Mouse (Mus musculus) lung, postnatal 25 days (tissue): ENCODE measurements around the gene Kif6.

Experiments
- DNase-seq: peaks from one replicate; pipeline ENCODE4 v3.0.0; 2022; ENCODE audit warnings: low spot score

The Kif6 gene

DNA sequence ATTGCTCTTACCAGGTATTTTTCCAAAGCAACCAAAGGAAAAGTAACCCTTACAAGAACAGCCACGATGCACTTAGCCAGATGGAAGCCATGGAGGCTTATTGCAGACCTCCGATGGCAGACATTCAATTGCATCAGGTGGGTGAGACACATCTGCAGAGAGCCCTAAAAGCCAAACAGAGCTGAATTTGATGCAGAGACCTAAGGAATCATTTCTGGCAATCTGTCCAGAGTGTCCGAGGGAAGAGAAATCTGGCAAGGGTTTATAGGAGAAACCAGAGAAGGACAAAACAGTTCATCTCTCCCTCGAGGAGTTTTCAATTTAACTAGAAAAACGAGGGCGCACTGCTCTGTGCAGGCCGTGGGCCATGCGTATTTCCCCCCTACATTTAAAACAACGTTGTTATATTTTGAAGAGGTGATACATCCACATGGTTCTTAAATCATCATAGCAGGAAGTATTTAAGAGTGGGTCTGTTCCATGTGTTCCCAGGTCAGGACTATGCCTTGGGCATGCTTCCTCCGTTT lies 177.3 kb downstream of the Kif6 start:
- no peak for DNase-seq

DNA sequence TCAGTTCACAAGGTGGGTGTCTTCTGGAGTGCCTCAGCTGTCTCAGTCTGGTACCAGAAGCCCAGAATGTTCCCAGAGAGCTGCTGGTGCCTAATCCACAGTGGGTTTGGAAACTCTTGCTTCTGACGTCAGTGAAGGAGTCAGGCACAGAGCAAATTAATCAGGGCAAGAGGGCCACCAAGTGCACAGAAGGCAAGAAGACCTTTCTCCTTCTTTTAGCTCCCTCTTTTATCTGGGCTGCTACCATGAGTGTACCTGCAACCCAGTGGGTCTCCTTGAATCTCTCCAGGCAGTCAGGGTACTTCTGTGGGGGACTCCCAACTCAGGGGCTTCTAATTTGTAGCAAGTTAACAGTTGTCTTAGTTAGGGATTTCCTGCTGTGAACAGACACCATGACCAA lies 178.0 kb downstream of the Kif6 start:
- no peak for DNase-seq

DNA sequence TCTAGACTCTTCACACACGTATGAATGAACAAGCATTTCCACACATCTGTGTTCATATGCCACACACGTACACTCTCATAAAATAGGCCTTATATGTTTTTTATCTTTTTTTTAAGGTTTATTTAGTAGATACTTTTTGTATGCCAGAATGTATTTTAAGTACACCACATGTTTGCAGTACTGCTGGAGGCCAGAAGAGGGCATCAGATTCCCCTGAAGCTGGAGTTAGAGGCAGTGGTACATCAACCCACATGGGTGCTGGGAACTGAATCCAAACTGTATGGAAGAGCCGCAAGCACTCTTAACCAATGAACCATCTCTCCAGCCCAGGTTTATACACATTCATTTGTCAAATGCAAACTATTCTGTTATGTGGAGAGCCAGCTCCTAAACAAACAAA lies 179.0 kb downstream of the Kif6 start:
- DNase-seq: no peak

DNA sequence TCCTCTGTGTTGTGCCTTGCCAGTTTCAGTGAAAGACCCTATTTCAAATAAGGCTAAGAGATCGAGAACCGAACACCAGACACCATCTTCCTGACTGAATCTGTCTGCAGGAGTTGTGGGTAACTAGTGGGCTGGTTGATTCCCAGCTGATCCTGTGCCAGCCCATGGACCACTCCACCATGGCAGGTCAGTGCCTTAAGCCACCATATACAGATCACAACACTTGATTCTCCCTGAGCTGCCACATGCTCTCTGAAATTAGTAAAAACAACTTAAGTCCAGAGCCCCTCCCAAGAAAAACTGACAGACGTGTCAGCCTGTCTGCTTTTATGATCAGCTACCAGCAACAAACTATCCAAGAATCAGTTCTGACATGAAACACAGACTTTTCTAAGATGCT lies 180.3 kb downstream of the Kif6 start:
- DNase-seq: no peak

DNA sequence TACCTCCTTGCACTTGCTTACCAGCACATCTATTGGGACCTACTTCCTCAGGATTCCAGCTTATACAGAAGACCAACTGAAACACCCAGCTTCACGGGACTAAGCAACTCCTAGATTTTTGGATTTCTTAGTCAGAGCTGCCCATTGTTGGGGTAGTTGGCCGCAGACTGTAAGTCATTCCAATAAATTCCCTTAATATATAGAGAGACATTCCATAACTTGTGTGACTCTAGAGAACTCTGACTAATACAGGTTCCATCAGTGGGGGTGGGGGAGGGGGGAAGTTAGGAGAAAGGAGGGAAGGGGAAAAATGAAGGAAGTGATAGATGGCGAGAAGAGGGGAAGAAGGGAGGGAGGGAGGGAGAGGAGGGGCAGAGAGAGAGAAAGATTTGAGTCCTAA lies 181.2 kb downstream of the Kif6 start:
- no peak for DNase-seq

DNA sequence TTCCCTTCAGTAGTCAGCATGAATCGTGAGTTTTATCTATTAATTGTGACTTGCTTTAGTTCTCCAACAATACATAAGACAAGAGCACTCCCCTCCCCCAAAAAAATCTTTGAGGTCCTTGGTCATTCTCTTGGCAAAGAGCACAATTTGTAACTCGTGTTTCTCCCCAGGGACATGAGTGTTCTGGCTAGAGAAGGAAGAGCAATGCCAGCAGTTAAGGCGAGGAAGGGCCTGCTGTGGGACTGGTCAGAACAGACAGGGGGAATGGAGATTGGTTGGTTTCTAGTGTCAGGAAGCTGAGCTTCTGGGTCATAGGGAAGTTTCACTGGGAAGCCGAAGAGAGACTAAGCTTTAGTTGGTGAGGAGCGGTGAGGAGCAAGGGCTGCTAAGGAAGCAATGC lies 184.2 kb downstream of the Kif6 start:
- DNase-seq: no peak

DNA sequence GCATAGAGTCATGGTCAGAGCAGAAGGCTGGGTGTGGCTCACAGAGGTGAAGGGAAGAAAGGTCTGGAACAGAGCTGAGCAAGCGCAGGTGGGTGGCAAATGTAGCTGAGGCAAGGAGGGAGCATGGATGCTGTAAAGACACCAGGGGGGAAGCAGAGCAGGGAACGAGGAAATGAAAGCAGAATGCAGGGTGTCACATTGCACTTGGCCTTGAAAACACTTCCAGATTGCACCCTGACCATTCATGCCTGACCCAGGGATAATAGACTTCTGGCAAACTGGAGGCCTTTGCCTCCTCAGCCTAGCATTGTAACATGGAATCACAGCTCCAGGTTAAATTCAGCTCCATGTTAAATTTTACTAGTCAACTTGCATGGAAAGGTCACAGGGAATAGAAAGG lies 185.2 kb downstream of the Kif6 start:
- no peak for DNase-seq

DNA sequence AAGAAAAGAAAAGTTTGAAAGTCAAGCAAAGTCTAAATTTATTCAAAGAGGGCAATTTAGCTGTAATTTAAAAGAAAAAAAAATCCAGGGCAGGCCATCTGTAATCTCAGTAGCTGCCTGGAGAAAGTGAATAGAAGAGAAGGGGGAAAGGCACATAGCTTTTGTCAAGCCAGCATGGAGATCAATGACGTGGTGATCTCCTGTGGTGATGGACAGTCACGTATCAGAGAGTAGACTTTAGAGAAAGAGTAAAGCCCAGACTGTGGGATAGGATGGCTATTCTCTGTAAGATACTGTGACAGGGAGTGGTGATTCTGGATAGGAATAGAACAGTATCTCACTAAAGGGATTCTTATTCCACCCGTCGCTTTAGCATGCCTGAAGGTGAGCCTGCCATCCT lies 192.5 kb downstream of the Kif6 start:
- no peak for DNase-seq

DNA sequence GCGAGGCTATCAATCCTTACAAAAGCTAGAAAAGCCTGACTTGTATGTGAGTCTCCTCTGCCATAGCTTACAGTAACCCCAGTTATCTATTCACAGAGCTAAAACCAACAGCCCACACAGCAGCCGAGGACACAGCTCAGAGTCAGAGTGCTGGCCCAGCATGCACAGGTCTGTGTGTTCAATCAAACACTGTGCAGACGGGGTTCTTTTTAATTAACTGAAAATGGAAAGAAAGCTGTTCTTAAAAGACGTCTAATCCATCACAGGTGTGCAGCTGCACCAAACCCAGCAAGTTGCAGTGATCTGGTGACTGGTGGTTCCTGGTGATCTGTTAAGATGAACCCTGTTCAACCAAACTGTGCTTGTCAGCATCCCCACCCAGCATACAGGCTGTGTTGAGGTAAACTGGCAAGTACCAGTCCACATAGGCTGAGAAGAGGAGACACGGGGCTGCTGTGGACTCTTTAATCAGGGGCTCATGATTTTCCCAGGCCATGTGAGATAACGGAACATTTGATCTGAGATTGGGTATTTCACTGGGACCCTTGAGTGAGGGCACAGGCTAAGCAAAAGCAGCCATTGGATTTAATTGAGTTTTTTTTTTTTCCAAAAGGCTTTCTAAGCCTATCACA lies 193.9 kb downstream of the Kif6 start:
- DNase-seq: no peak

DNA sequence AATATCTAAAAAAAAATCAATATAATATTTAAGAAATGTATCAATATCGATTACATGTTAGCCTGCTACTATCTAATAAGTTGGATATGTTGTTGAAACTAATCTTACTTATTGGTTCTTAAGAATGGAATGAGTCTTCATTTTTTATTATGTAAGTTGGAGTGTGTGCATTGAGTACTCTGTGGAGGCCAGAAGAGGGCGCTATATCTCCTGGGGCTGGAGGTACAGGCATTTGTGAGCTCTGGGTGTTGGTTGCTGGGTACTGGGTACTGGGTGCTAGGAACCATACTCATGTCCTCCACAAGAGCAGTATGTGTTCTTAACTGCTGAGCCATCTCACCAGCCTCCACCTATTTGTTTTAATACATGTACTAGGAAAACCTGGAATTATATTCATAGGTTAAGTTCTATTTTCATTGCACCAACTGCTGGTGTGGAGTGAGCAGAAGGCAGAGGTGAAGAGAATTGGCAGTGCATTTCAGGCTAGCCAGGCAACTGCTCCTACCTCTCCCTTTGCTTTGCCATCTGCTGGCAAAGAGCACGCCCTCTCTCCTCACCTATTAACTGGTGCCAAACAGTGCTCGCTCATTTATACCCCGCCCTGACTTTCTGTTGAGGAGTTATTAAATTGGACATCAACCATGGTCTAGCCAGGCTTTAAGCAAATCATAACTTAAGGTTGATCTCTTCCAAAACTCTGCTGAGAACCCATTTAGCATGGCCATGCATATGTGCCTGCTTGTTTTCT lies 199.1 kb downstream of the Kif6 start:
- DNase-seq: no peak

DNA sequence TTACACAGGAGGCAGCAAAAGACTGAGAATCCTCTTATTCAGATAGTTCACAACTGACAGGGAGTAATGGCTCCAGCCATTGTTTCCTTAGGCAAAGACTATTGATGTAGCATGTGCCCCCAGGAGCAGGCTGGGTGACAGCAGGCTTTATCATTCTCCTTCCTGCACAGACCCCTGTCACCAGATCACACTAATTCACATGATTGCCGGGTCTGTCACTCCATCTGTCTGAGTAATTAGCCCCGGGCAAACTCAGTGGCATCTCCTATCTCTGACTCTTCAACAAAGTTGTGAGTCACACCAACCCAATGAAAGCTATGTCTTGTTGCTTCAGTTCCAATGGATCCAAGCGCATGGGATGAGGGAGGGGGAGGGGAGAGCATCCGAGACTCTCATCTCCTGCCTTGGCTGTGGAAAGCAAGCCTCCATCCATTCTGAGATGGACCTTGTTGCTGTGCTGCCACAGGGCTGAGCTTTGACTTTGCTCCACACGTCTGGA lies 201.2 kb downstream of the Kif6 start:
- no peak for DNase-seq

DNA sequence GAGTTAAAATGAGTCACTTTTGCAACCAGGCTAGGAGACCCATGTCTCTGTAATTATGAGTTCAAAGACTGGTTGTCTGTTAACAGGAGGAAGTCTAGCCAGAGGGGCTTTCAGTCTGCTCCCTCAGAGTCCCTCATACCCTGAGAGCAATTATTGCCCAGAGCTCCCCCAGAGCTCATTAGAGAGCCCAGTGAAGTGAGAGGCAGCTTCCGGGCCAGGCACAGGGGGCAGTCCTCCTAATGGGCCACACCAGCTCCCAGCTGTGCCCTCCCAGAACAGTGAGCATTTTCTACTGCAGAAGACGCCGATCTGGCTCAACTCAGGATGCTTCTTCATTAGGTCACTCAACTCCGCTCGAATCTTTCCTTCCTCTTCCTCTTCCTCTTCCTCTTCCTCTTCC lies 201.8 kb downstream of the Kif6 start:
- DNase-seq: no peak

DNA sequence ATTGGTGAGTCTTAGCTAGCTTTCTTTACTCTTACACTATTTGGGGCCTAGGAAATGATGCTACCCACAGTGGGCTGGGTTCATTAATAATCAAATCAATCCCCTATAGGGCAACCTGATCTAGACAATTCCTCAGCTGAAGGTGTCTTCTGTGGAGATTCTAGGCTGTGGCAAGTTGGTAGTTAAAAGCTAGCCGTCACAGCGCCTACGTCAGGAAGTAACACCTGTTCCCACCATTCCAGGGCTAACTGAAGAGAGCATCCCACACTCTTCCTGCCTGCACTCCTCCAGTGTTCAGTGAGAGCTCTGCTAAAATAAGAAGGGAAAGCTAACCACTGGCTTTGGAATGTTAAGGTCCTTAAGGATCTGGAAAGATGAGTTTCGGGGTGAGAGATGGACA lies 205.3 kb downstream of the Kif6 start:
- DNase-seq: no peak

DNA sequence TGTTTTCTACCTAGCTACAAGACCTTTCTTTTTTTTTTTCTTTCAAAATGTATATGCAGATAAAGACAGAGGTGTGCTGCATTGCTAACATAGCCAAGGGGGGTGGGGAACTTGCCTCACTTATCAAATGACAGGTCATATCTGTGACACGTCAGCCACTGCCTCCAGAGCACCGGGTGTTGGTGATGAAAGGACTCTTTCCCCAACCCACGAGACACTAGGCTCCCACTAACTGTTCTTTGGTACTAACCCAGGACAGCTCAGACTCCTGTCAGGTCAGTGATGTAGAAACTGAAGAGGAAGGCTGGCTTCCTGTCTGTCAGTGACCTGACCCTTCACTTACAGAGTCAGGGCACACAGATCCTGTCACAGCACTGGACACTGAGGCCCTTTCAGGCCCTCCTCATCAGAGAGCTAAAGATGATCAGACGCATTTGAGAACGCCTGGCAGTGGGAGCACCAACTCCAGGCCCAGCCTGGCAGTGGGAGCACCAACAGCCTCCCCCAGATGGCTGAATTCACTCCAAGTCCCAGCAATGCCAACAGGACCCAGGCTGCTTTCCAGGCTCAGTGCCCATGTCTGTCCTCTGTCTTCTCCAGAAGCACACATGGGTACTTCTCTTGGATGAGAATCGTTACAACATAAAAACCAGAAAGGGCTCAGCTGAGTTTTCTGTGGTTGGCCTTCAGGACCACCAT lies 209.4 kb downstream of the Kif6 start:
- no peak for DNase-seq

DNA sequence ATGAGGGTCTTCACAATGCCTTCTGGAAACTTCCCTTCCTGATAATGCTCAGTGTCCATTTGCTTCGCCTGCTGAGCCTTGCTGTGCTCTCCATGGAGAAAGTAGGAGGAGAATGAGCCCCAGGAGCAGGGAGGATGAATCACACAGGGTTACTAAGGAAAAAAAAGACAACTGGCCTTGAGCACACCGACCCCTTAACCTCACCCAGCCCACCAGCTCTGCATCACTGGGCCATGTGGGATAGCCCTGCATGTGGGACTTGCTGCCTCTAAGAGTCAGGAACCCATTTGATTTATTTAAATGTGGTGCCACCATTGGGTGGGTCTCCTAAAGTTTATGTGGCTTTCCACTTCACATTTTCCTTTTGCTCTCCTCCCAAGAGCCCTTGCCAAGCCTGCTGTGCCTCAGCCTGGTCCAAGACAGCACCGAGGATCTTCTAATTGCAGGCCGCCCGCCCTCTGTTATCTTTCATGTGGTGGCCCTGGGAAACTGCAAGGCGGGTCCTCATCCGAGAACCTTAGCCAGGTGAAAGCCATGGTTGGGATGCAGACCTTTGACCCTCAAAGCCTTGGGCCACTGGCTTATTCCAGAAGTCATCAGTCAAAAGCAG lies 210.0 kb downstream of the Kif6 start:
- no peak for DNase-seq

DNA sequence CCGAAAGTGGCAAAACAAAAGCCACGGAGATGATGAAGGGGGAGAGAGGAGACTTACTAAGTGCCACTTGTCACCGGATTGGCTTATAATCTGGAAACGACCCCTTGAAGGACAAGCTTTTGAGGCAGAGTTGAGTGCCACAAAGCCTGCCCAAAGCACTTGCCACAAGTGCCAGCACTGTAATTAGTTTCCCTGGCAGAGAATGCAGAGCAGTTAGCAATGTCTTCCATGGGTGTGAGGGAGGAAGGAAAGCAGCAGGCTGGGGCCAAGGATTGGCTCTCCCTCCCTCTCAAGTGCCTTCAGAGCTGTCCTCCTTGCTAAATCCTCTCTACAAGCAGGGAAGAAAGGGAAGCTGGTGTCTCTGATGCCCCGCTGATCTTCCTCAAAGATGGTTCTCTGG lies 210.9 kb downstream of the Kif6 start:
- DNase-seq: no peak

DNA sequence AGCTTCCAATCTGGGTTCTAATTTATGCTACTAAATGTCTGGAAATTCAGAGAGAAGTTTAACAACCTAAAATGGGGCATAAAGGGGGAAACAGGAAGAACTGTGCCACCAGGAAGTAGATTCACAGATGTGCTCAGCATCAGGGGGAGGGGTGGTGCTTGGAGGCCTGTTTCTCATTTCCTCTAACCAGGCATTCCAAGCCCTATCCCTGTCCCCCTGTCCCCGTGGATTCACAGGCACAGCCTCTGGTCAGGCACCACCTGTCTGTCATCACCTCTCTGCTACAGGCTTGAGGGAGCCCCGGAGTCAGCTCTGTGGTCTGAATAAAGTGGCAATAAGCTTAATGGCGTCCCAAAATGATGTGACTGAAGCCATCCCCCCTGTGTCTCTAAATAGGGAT lies 216.8 kb downstream of the Kif6 start:
- no peak for DNase-seq

DNA sequence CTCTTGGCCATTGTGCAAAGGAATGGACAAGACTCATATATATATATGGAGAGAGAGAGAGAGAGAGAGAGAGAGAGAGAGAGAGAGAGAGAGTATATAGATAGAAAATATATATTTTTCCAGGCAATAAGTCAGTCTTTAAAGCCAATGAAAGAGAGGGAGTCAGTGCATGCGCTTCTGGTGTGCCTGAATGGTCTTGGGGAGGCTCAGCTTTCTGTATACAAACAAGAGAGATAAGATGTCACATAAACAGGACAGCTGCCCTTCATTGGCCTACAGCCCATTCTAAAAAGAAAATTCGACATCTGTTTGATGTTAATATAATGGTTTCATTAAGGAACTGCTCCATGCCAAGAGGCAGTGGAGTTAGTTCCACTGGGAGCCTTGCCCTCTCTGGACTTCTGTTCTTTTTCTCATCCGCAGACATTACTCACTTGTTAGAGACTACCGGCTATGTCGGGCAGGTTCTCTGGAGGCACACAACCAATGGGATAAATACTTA lies 219.2 kb downstream of the Kif6 start:
- DNase-seq: no peak

DNA sequence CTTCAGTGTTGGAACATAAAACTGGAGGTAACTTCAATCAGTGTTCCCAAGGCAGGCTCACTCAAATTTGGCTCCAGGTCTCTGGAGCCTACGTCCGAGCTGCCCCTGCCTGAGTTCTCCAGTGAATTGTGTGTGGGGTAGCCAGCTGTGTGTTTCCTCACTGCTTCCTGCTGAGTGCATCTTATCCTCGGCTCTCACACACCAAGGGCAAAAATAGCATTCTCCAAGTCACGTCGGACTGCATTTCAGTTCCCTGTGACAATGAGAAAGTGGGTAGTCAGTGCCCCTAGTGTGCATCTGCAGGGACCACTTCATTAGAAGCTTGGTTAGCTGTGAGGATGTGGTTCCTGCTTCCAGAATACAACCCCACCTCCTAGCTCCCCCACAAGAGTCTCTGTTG lies 222.5 kb downstream of the Kif6 start:
- DNase-seq: no peak

DNA sequence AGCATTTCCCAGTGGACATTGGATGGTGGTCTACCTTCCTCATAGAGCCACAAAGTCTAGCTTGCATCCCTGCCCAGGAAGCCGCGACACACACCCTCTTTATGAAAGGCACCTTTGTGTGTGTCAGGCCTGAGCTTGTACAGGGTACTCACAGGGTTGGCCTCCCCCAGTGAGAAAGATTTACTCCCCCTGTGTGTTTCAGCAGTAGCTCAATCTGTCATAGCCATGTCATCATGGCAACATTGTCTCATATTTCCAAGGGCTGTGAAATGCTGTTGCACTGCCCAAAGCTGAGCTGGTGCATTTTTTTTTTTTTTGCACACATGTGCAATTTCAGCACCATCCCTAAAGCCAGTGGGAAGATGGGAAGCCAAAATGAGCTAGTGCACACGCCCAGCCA lies 224.3 kb downstream of the Kif6 start:
- DNase-seq: no peak

DNA sequence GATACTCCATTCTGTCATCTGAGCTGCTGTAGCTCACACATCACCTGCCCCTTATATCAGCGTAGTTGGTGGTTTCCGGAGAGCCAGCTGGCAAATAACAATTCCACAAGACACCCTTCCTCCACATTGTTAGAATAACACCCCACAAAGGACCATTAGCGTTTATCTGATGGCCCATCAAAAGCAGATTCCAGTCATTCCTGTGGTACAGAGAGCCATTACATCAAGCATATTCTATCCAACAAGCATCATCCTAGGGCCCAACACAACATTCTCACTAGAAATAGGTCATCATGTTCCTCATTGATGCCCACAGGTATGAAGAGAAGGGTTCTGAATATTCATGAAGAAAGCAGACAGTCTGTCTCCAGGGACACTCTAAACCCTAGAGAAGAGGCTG lies 236.3 kb downstream of the Kif6 start:
- no peak for DNase-seq

DNA sequence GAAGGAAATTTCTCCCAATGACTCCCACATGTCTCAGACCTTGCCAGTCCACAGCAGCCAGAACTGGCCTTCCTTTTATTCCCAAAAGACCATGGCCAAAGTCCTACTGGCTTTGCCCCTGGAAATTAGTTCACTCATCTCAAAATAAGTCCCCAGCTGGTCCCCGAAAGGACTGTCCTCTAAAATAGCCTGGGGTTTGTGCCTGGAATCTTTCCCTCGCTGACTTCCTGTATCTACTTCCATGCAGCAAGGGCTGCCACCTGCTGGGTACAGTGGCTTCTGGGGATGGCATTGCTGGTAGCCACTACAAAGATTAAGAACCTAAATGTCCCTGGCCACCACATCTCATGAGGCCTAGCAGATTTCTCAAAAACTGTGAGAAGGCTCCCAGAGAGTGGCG lies 237.2 kb downstream of the Kif6 start:
- DNase-seq: no peak

DNA sequence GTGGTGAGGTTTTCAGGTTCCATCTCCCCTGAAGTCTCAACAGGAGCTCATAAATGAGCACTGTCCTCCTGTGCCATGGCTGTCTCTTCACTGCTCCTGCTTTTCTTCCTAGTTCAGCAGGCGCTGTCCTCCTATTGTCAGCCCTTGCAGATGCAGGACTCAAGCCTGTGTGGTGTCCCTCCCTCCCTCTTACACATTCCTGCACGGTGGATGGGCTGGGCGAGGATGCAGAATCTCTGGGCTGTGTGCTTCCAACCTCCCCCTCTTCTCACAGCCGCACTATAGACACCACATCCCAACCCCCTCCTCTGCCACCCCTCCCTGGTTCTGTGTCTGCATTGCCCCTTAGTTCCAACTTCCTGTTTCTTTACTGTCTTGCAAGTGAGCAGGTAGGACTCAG lies 240.8 kb downstream of the Kif6 start:
- no peak for DNase-seq
